Mouse (Mus musculus): ENCODE data around the gene Pcgf2.

Gene Pcgf2

GRCm38 (mm10) chr11:97695712-97696401 lies 4.4 kb downstream of the Pcgf2 start:
- no peak for DNase-seq (ENCODE audit: low spot score)

GRCm38 (mm10) chr11:97694921-97695711 lies 5.2 kb downstream of the Pcgf2 start:
- DNase-seq (ENCODE audit: low spot score), result no peak

- DNase-seq (ENCODE audit: low spot score), result no peak
These were observed 5.9 kb downstream of the Pcgf2 start for GRCm38 (mm10) chr11:97694435-97694834.

- DNase-seq (ENCODE audit: low spot score), result peak; percentile 40
These were observed 10.4 kb downstream of the Pcgf2 start for GRCm38 (mm10) chr11:97689861-97690260.

GRCm38 (mm10) chr11:97687061-97687460 lies 13.2 kb downstream of the Pcgf2 start:
- DNase-seq (ENCODE audit: low spot score), result no peak

GRCm38 (mm10) chr11:97686322-97686908 lies 13.9 kb downstream of the Pcgf2 start:
- DNase-seq (ENCODE audit: low spot score), result no peak

GRCm38 (mm10) chr11:97685613-97686321 lies 14.5 kb downstream of the Pcgf2 start, which contains the start of gene Cisd3:
Gene Cisd3 (plus strand): TSS chr11:97685826.
- peak; percentile 66 for DNase-seq (ENCODE audit: low spot score)

- no peak for DNase-seq (ENCODE audit: low spot score)
These were observed 15.5 kb downstream of the Pcgf2 start for GRCm38 (mm10) chr11:97684766-97685165.

- DNase-seq (ENCODE audit: low spot score), result peak; percentile 56
These were observed 16.1 kb downstream of the Pcgf2 start for GRCm38 (mm10) chr11:97684063-97684680.

- no peak for DNase-seq (ENCODE audit: low spot score)
These were observed 17.7 kb downstream of the Pcgf2 start for GRCm38 (mm10) chr11:97682504-97683055.

GRCm38 (mm10) chr11:97680430-97680829 lies 19.9 kb downstream of the Pcgf2 start:
- DNase-seq (ENCODE audit: low spot score), result no peak

- no peak for DNase-seq (ENCODE audit: low spot score)
These were observed 22.0 kb downstream of the Pcgf2 start for GRCm38 (mm10) chr11:97678301-97678700.

GRCm38 (mm10) chr11:97677842-97678241 lies 22.5 kb downstream of the Pcgf2 start:
- DNase-seq (ENCODE audit: low spot score), result no peak

- DNase-seq (ENCODE audit: low spot score), result no peak
These were observed 22.9 kb downstream of the Pcgf2 start for GRCm38 (mm10) chr11:97677381-97677780.

GRCm38 (mm10) chr11:97676050-97676754 lies 24.1 kb downstream of the Pcgf2 start:
- DNase-seq (ENCODE audit: low spot score), result no peak

GRCm38 (mm10) chr11:97673148-97673547 lies 27.1 kb downstream of the Pcgf2 start:
- DNase-seq (ENCODE audit: low spot score), result no peak

- DNase-seq (ENCODE audit: low spot score), result no peak
These were observed 29.1 kb downstream of the Pcgf2 start for GRCm38 (mm10) chr11:97671177-97671527.

- DNase-seq (ENCODE audit: low spot score), result no peak
These were observed 29.8 kb downstream of the Pcgf2 start for GRCm38 (mm10) chr11:97670234-97671176.

GRCm38 (mm10) chr11:97669829-97670228 lies 30.5 kb downstream of the Pcgf2 start:
- no peak for DNase-seq (ENCODE audit: low spot score)

- no peak for DNase-seq (ENCODE audit: low spot score)
These were observed 31.0 kb downstream of the Pcgf2 start for GRCm38 (mm10) chr11:97669268-97669667.

Data from spleen, adult 12 weeks (tissue).